Mouse (Mus musculus): ENCODE results near the gene Satb1.
A peak's percentile ranks its signal among the peaks of the same experiment; 100 is the strongest.

Satb1 gene

DNA sequence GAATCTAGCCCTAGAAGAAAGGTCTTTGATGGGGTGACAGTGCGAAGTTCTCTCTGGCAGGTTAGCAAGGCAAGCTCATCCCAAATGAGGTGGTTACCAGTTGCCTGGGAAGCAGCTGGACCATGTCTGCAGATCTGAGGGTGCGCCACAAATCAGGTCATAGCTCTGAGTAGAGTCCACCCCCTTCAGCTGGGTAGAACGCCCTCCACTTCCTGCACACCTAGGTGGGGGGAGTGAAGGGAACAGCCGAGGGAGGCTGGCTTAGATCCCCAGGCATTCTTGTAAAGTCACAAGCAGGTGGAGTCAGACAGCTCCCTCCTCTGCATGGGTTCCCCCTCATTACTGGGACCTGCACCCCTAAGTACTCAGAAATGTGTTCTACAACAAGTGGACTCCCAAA, 6.6 kb downstream of the Satb1 start:
- DNase-seq (ENCODE audit: low read depth, low spot score), result peak; percentile 71

DNA sequence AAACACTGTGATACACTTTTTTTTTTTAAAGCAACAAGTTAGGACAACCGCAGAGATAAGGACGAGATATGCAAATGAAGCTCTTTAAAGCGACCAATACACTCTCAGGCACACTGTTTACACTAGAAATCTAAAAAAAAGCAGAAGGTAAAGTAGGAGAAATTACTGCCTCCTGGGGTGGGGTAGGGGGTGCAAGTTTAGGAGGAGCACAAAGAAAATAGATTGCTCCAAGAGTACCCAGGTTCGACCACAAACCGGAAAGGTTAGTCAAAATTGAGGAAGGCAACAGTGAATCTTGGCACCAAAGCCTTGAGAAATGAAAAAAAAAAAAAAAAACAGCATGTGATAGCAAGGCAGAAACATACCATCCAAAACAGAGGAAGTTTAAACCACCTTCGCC, 18.8 kb downstream of the Satb1 start:
- peak; percentile 59 for DNase-seq (ENCODE audit: low read depth, low spot score)

DNA sequence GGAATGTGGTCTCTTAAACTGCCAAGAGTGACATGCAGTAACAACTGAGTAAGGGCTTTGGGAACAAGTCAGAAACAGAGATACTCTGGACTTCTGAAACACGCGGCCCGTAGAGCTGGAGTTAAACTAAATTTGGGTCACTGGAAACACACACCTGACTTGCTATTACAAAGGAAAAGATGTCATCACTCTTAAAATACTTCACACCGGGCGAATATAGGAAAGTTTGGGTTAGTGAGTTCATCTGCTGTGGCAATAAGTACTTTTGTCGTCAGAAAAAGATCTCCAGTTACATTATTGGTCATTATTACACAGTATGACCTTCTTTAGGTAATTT, 19.3 kb downstream of the Satb1 start:
- peak; percentile 60 for DNase-seq (ENCODE audit: low read depth, low spot score)

DNA sequence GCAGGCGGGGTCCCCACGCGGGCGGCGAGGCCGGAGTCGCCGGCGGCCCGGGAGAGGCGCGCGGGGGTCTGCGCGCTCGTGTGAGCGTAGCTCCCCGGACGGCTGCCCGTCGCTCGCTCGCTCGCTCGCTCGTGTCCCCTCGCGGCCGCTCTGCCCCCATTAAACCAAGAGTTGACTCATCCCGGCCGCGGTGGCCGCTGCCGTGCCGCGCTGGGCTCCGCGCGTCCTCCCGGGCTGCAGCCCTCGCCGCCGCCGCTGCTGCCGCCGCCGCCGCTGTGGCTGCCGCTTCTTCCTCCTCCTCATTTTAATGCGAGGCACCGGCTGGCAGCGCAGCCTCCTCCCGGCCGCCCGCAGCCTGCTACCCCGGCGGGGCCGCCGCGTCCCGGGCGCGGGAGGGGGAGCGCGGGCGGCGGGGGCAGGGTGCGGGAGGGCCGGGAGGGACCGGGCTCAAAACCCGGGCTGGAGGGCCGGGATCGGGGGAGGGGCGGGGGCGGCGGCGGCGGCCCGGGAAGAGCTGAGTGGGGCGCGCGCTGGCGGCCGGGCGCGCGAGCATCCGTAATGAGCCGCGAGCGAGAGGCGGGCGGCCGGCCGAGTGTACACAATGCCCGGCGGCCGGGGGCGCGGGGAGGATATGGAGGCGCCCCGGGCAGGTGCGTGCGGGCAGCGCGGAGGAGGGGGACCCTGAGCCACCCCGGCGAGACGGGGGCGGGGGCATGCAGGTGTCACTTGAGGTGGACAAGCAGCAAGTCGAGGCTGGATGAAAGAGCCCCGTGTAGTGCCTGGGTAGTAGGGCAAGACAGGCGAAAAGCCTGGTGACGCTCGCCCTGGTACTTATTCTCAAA, 19.9 kb downstream of the Satb1 start:
- peak; percentile 72 for DNase-seq (ENCODE audit: low read depth, low spot score)

DNA sequence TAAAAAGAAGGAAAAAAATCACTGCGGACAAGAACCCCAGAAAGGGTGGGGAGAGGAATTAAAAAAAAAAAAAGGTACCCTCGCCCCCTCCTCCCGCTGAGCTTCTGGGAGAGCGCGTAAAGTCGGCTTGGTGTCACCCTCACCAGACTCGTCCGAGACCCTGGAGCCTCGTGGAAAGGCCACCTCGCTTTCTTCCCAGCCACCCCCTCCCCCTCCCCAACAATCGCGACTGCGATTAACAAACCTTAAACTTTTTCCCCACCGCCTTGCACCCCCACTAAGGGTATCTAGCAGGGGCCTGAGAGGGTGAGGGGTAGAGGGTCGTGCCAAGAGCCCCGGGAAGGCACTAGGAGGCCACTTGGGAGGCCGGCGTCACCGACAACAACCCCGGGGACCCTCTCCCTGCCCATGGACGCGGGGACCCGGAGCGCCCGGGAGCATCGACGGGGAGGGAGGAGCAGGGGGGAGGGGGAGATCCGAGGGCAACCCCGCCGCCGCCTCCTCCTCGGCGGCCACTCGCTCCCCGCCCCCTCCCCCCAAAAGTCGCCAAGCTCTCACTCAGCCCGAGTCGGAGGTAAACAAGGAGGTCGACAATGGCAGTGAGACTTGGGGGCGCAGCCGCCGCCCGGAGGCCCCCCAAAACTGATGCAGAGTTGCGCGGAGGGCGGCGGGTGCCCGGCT, 20.7 kb downstream of the Satb1 start:
- peak; percentile 58 for DNase-seq (ENCODE audit: low read depth, low spot score)

DNA sequence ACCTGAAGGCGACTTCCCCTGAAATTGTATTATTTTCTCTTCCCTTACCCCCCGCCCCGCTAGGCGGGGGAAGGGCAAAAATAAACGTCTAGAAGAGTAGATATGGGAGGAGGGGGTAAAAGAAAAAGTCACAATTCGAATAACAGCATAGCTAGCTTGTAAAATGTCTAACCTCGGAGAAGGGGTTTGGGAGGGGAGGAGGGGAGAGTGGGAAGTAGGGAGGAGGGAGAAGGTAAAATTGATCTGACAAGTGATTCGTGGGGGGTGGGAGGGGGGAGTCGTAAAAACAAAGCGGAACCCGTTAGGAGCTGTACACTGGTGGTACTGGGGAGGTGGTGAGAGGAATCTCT, 21.2 kb downstream of the Satb1 start:
- peak; percentile 32 for DNase-seq (ENCODE audit: low read depth, low spot score)

DNA sequence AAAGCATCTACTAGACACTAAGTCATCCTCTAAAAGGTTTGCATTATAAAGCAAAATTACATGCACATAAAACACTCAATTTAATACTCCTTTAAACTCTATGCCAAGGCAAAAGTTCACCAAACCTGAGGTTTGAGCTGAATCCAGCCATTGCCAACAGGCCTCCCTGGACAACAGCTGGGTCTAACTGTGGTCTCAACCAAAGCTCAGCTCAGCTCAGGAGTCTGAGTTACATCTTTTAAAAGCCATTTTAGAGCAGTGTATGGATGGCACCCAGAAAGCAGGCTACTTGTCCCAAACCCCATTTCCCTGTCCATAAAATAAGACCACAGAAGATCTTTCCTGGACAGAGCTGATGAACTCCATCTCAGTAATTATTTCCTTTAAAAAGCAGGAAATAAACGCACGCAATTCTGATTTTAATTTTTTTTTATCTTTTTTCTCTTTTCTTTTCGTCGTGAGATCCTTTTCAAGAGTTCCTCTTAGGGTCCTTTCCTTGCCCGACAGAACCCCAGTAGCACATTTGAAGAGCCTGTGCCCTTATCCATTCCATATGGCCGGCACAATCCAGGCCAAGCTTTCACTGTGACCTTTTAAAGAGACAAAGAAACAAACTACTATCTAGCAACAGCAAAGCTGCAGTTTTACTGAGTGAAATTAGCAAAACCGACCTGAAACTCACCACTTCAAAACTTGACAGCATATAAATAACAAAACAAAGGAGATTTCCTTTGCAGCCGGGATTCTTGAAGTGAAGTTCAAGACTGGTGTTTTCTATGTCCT, 21.8 kb downstream of the Satb1 start:
- peak; percentile 55 for DNase-seq (ENCODE audit: low read depth, low spot score)

DNA sequence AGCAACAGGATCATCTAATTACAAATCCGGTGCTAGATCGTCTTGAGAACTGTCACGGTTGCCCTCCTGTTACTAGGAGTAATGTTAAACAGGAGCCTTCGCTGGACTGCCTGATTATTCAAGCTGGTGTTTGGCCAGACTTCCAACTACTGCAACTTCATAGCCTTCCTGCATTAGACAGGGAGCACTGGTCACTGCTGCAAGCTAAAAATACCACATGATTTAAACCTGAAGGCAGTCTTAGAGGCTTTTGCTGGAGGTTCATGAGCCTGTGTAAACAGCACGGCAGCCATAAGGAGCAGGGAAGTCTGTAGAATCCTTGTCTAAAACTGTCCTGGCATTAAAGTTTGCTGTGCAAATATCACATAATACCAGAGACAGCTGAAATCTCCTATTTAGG, 25.7 kb downstream of the Satb1 start:
- DNase-seq (ENCODE audit: low read depth, low spot score), result no peak

DNA sequence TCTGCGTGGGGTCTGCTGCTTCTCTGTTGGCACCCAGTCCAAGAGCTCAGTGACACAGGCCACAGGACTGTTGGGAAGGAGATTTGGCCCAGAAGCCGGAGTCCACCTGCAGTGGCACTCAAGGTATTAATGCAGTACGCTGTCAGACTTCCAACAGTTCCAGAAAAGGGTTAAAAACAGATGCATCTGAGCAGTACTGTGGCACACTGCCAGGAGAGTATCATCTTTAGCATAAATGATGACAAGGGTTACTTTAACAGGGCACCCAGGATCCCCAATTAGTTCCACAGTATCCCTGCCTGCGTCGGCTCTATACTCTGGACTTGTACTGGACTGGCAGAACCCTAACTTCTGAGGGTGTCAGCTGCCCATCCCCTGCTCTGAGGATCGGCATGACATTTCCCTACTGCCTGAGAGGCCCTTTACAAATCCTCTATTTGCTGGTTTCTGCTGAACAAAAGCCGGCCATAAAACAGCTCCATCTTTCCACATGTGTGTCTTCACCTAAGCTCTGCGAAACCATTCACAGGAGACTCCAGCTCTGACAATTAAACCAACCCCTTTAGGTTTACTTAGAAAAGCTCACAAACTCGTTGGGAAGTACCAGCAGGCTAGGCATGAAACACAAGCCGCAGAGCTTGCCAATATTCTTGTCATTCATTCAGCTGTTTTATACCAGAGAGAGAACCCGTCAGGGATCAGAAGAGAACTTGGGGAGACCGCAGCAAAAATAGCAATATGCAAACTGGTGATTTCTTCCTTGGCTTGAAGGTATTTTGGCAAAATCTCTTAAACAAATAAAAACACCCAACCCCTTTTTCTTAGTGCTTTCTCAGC, 26.7 kb downstream of the Satb1 start:
- peak; percentile 43 for DNase-seq (ENCODE audit: low read depth, low spot score)

DNA sequence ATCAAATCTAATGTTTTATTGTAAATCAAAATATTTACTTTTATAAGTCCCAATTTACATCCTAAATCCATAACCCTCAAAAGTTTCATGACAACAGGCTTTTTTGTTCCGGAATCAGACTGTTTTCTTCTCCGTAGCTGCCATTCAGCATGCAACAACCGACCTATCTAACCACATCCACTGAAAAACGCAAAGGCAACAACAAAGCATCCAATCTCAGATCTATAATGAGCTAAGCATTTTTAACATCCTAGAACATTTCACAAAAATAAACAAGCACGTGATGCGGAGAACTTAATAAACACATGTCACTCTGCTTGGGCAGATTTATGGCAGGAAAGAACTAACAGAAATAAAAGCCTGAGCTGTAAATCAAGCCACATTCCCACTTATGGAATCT, 32.9 kb downstream of the Satb1 start:
- peak; percentile 55 for DNase-seq (ENCODE audit: low read depth, low spot score)

DNA sequence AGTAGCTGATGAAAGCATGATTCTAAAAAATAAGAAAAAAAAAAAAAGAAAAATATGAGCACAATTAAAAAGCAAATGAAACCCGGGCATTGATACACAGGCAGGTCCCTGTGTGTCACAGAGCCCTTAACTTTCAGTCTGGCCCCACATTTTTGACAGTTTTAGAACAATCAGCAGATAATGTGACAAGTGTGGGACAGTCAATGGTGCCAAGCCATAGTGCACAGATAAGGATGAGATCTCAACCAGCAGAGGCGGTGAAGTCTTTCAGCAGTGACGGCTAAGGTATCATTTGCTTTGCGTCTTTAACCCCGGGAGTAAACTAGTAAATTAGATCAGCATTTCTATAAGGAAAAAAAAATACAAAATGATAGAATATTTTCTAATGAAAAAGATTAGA, 36.6 kb downstream of the Satb1 start:
- DNase-seq (ENCODE audit: low read depth, low spot score), result no peak

DNA sequence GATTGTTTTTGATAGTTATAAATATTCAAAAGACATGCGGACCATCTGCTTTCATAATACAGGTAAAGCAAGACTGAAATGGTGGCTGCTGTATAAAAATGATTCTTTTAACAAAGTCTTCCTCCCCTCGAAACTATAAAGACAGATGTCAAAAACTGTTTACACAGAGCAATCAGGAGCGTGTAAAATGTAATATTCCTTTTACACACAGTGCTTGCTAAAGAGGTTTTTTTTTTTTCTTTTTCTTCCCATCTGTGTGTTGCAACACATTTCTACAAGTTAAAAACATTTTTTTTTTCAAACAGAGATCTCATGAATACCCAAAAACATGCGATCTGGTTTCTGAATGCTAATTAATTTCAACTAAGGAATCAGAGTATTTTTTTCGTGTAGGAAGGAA, 41.9 kb downstream of the Satb1 start:
- no peak for DNase-seq (ENCODE audit: low read depth, low spot score)

DNA sequence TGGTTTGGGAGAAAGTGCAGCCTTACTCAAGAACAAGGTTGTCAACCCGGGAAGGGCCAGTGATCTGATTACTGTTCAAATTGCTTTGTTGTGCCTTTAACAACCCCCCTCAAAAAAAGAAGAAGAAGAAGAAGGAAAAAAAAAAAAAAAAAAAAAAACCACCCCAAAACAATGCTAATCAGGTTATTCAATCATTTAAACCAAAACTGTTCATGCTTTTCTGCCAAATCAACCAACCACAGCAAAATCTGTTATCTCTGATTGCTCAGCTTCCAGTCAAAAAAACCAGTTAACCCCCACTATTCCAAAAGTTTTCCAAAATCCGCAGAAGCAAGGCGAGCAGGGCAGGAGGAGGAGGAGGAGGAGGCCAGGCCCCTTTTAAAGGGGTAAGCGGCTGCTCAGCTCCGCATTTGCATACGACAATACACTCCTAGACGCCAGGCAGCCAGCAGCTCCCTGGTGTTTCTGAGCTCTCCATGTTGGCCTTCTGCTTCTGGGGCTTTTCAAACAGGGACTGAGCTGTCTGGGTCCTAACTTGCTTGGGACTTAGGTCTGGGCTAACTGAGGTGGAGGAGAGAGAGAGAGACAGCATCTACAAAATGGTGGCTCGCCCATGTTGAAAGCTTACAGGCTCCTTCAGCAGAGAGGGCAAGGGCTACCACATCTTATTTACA, 42.6 kb downstream of the Satb1 start:
- DNase-seq (ENCODE audit: low read depth, low spot score), result no peak

DNA sequence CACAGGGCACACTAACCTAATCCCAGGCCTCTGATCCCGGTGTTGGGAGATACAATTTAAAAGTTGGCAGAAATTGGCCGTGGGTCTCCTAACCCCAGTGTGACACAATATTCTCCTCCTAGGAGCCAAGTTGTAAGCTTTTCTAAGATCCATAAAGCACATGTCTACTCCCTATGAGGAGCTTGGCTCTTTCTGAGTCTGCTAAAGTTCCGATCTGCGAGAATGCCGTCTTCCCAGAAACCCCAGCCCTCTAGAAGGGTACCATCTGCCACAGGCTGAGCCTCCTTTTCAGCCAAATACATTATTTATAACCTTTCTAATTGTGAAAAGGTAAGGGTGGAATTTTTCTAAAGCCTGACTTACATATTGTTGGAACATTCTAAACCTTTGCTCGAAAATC, 43.3 kb downstream of the Satb1 start:
- no peak for DNase-seq (ENCODE audit: low read depth, low spot score)

DNA sequence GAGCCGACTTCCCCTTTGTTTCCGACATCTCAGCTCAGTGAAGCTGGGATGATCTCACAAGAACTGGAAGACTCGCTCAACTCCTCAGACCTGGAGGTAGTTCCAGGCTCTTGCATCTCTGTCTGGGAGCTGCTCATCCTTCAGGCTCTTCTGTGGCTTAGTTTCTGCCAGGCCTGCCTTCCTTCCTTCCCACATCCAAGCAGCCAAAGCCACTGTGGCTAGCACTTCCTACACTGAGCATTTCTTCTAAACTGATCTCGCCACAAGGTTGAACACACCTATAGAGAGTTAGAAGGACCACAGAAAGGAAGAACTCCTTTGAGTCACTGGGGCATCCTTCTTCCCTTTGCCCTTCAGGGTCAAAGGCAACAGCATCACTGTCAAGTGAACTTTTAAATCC, 44.0 kb downstream of the Satb1 start:
- DNase-seq (ENCODE audit: low read depth, low spot score), result no peak

DNA sequence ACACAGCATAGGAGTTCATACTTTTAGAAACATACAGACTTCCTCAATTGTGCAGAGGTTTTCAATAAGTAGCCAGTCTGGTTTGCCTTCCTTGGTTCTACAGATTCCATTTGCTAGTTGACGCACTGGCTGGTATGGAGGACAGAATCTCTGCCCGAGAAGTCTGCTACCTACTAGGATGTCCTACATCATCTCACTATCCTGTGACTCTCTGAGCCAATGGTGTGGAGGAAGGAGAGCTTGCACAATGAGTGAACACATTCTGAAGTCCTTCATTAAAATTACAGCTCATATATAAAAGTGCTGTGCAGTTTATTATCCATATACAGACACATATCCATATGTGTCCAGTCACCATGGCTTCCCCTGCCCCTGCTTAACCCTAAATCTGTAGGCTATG, 45.1 kb downstream of the Satb1 start:
- DNase-seq (ENCODE audit: low read depth, low spot score), result no peak

DNA sequence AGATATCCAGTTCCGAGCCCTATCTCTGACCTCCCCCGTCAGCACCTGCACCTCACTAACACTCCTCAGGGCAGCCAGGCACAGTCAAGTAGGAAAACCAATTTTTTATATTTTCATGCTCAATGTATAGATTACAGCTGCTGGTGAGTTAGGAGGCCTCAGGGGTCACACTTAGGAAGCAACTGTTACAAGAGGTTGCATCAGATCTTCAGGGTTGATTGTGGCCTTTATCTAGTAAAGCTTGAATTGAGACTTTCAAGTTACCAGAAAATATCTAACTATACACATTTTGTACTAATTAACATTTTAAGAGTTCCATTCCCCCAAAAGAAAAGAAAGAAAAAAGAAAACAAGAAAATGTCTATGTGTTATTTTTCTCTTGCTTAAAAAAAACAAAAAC, 47.0 kb downstream of the Satb1 start:
- DNase-seq (ENCODE audit: low read depth, low spot score), result no peak

DNA sequence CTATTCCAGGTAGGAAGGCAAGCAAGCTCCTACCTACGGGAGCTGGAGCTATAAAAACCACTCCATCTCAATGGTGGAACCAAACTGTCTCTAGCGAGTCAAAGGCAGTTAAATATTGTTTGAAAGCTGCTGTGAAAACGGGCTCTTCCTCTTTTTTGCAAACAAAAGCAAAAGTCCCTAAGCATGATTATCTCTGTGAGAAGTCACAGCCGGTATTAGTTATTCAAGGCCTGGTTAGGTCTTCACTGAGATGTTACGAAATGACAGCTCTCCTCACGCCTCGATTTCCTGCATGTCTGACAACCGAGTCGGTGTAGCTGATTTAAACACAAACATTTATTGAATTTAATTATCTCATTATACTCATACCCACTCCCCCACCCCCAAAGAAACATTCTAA, 48.2 kb downstream of the Satb1 start:
- peak; percentile 44 for DNase-seq (ENCODE audit: low read depth, low spot score)

DNA sequence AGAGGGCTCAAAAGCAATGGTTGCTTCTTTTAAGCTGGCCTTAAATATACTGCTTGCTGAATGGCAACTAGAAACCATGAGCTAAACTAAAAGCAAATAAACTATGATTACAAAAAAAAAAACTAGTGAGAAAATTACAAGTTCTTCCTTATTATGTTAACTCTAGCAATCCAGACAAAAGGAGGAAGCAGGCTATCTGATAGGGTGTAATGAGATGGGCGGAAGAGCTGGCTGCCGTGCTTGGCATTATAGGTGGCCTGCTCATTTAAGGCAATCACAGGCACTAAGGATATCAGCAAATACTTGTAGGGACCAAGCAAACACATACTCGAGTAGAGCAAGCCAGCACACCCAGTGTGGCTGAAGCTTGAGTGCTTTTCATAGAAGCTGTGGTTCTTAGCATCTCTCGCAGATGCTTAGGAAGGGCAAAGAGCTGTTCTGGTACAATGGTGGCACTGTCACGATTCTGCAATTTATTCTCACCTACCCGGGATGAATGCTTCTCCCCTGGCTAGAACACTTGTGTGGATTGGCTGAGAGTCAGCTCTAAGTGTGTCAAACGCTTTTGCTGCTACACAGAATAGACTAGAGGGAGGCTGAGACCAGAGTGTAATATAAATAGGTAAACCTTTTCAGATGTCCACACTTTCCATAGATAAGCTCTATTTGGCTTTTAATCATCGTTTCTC, 49.4 kb downstream of the Satb1 start:
- no peak for DNase-seq (ENCODE audit: low read depth, low spot score)

DNA sequence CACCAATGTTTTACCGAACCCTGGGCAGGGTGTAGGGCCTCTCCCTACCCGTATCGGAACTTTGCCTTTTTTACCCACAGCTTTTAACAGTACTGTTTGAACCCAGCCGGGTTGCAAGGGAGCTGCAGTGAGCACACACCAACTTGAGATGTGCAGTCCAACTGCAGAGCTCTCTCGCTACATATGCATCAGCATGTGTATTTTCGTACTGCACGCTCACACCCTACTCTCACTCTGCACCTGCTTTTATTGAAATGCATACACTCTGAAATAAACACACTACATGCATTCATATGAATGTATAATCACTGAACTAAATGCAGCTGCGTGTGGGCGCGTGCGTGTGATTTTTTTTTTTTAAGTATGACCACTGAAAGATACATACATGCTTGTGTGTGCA, 53.1 kb downstream of the Satb1 start:
- peak; percentile 20 for DNase-seq (ENCODE audit: low read depth, low spot score)

DNA sequence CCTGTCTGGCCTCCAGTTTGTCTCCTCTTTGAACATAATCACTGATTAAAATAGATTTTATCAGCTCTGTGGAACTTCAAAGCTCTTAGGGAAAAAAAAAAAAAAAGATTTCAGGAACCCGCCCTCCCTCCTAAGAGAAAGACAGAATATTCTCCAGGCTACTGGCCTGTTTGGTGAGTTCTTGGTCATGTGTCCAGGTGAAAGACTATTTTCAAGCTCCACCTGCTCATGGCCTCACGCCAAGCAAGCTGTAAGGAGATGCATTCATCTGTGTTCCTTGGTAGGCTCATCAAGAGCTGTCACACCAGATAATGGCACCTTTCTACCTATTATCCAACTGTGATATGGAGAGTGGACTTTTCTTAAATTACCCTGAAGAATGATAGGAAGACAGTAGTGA, 54.1 kb downstream of the Satb1 start:
- DNase-seq (ENCODE audit: low read depth, low spot score), result no peak
